Mouse (Mus musculus) embryonic fibroblast, embryonic 13.5 days (primary cell): ENCODE results near the gene Sirt7.

Experiments used
- CTCF ChIP-seq: IDR thresholded peaks from 2 replicates; pipeline ENCODE4 v1.5.1; 2011; ENCODE audit warnings: mild to moderate bottlenecking, control low read depth, low read length, moderate library complexity, borderline replicate concordance; ENCODE audit not compliant: insufficient read depth
- POLR2A ChIP-seq: IDR thresholded peaks from 2 replicates; pipeline ENCODE4 v1.6.1; 2011; ENCODE audit warnings: low read depth, mild to moderate bottlenecking, control low read depth, low read length, moderate library complexity

- TF ChIP-seq CTCF (no peak), POLR2A (0 out of 2 replicates have a peak, but pooled peaks have one; percentile 5)
Observed at GRCm38 (mm10) chr11:120576365-120576981, 48.6 kb downstream of the Sirt7 start.
